ENCODE assay signal across 8 mouse cellular contexts in genomic region chr13:62887712-62888441, GRCm38 (mm10). TPM values are rescaled to one million over a fixed set of nuclear protein-coding genes. Genes with fewer than 3 reads are reported as not detected.
DNase-seq lines count a peak whose midpoint lies in the region; ATAC-seq lines count a peak whose summit lies in the region.

Fbp1 (minus strand) TSS chr13:62888282.

- peak within 1 kb of the TSS; percentile 40 for H3K4me3 ChIP-seq in limb, embryonic 10.5 days

- no peaks in the 10 kb centered on the region for H3K9me3 ChIP-seq in limb, embryonic 10.5 days (replicated peaks)

- H3K36me3 ChIP-seq in limb, embryonic 10.5 days = no peaks in the 10 kb centered on the region

- WGBS in limb, embryonic 10.5 days = 3% methylated on average over 29 of the region's 29 CpGs

- H3K27me3 ChIP-seq in limb, embryonic 10.5 days (ENCODE audit: low read depth, poor library complexity, severe bottlenecking) = peaks cover 56% of the 10 kb centered on the region

- peaks cover 10% of the 10 kb centered on the region for H3K4me1 ChIP-seq in limb, embryonic 10.5 days

- DNase-seq in CD4-positive, CD25-positive, alpha-beta regulatory T cell, adult 2 months (ENCODE audit: low read depth, low spot score) = peak; percentile 21
- peak; percentile 7 for DNase-seq in 3134 (ENCODE audit: extremely low read depth, insufficient read length, low spot score)
- no peak for DNase-seq in limb, embryonic 10.5 days (ENCODE audit: low spot score)
- DNase-seq in right cerebral cortex, postnatal 10 days (ENCODE audit: low spot score in 2 of 2) = no peak
- no peak for DNase-seq in ovary, adult 18-20 months (ENCODE audit: low spot score)

- no peak within 1 kb of the TSS for H3K27ac ChIP-seq in limb, embryonic 10.5 days

- ATAC-seq in CD4-positive, CD25-positive, alpha-beta regulatory T cell, adult 4 months = no peak
- peak; percentile 93 for ATAC-seq in granulocyte monocyte progenitor cell, adult 5-6 weeks (replicated peaks; ENCODE audit: poor library complexity, severe bottlenecking)
- ATAC-seq in monocyte, adult 5-6 weeks (replicated peaks; ENCODE audit: insufficient number of reproducible peaks, low FRiP score, low TSS enrichment, poor library complexity, severe bottlenecking) = 0 out of 2 replicates have a peak, but pooled peaks have one; percentile 9

RNA-seq across cellular contexts. Expression of gene Fbp1, which starts in this region (rescaled TPM):
- polyA plus RNA-seq in CD4-positive, CD25-positive, alpha-beta regulatory T cell, adult 4 months (2017; shearing (Covaris generic)) = not detected
- total RNA-seq in granulocyte monocyte progenitor cell, adult 5-6 weeks (2014; fragmentation: Nextera tagmentation) = 9.1 and 15.6 TPM in 2 replicates
- total RNA-seq in granulocyte monocyte progenitor cell, adult 5-6 weeks (2017) = 16.6 and 19.3 TPM in 2 replicates
- polyA plus RNA-seq in limb, embryonic 10.5 days (2016; fragmentation: Nextera tagmentation; extraction: Ambion mirVana) = not detected in 2 replicates
- total RNA-seq in monocyte, adult 5-6 weeks (2017) = 0.86 TPM in 1 of 3 replicates, not detected in the others

Comparison
In these comparisons a context has a peak if more than half of its experiments do, and no peak if none do; other contexts are left out.
1. Peak in ATAC-seq in monocyte, adult 5-6 weeks; RNA of the gene not detected or under 1 TPM.
2. DNase-seq: peak in CD4-positive, CD25-positive, alpha-beta regulatory T cell, adult 2 months (single experiment) and 3134 (single experiment); none in limb, embryonic 10.5 days (single experiment), right cerebral cortex, postnatal 10 days (0 of 2) and ovary, adult 18-20 months (single experiment).